Mouse (Mus musculus): ENCODE results near the gene Krt82. TPM values are rescaled to one million over a fixed set of nuclear protein-coding genes. Genes with fewer than 3 reads are reported as not detected.

The Krt82 gene
- total RNA-seq, 2 experiments from 2014 or later: not detected

GRCm38 (mm10) chr15:101508247-101508646 is 42.2 kb downstream of the Krt82 start:
- no peak for DNase-seq

- no peak for DNase-seq
These were observed 43.3 kb downstream of the Krt82 start for GRCm38 (mm10) chr15:101506896-101507758.

- DNase-seq: peak; percentile 46
These were observed 53.3 kb downstream of the Krt82 start for GRCm38 (mm10) chr15:101497181-101497580.

GRCm38 (mm10) chr15:101495266-101495665 is 55.2 kb downstream of the Krt82 start:
- no peak for DNase-seq

GRCm38 (mm10) chr15:101494203-101494602 is 56.3 kb downstream of the Krt82 start:
- no peak for DNase-seq

- DNase-seq: no peak
These were observed 56.8 kb downstream of the Krt82 start for GRCm38 (mm10) chr15:101493713-101494112.

GRCm38 (mm10) chr15:101492718-101493117 is 57.7 kb downstream of the Krt82 start:
- DNase-seq: no peak

GRCm38 (mm10) chr15:101491431-101491830 is 59.0 kb downstream of the Krt82 start, which contains the start of gene Krt83:
TSS of gene Krt83 (minus strand) at chr15:101491512.
- DNase-seq: no peak

Small RNA genes lying within 50 kb of the gene (microRNA-seq; reads per million reads assigned to microRNA genes)
- gene Gm44393 (0 reads per million in 2 experiments), gene Gm44460 (0 reads per million in 2 experiments)

Other genes with a start within 250 kb of the Krt82 start
- gene Krt80, start 180.5 kb downstream of the Krt82 start, total RNA-seq (2021): 10 to 100 TPM; 10.1 to 11.2 TPM
- 1 to 10 TPM; 9.3 to 10.0 TPM for gene Krt7, start 139.6 kb downstream of the Krt82 start, total RNA-seq (2021)
- gene Krt87, start 111.9 kb downstream of the Krt82 start, total RNA-seq (2021): not detected
- gene Krt88, start 102.9 kb downstream of the Krt82 start, total RNA-seq (2021): not detected
- gene Krt81, start 86.9 kb downstream of the Krt82 start, total RNA-seq (2021): not detected
- gene Krt86, start 77.2 kb downstream of the Krt82 start, total RNA-seq (2021): not detected
- not detected for gene Krt83, start 59.2 kb downstream of the Krt82 start, total RNA-seq (2021)
- gene Gm49425, start 33.4 kb downstream of the Krt82 start, total RNA-seq (2021): not detected
- not detected for gene Krt84, start 17.8 kb downstream of the Krt82 start, total RNA-seq (2021)
- gene Krt90, start 12.3 kb upstream of the Krt82 start, total RNA-seq (2021): under 1 TPM in 1 of 2 experiments, not detected in 1; 0.10 TPM
- gene Krt75, start 23.2 kb upstream of the Krt82 start, total RNA-seq (2021): not detected
- gene Gm5414, start 77.5 kb upstream of the Krt82 start, total RNA-seq (2021): not detected
- not detected for gene Gm5478, start 96.7 kb upstream of the Krt82 start, total RNA-seq (2021)
- under 1 TPM; 0.33 to 0.34 TPM for gene Krt6b, start 129.6 kb upstream of the Krt82 start, total RNA-seq (2021)
- not detected for gene Krt6a, start 143.6 kb upstream of the Krt82 start, total RNA-seq (2021)
- gene Krt5, start 162.2 kb upstream of the Krt82 start, total RNA-seq (2021): not detected
- gene Krt71, start 192.4 kb upstream of the Krt82 start, total RNA-seq (2021): not detected
- not detected for gene Krt72, start 235.8 kb upstream of the Krt82 start, total RNA-seq (2021)

Data from heart, postnatal 4 days (tissue).